Mouse (Mus musculus): ENCODE results near the gene Gm19684.
"Not testable (repeated sequence)": the region's sequence is repeated elsewhere in the genome, so short reads cannot be mapped to it uniquely, and the experiment has no call there.

The Gm19684 gene

DNA sequence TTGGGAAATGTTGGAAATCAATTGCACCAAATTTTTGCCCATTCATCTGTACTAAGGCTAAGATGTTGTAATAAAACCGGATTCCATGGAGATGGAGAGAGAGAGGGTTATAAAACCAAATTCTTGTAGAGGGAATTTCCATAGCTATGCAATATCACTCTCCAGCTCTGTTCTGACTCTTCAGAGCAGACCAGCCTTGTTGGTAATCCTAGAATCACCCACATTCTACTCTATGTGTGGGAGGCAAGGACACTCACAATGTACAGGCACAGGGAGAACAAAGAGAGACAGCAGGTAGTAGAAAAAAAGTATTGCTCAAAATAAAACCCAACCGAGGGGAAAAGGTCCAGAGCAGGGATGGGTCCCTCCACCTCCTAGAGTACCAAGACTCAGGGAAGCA lies 54.7 kb downstream of the Gm19684 start:
- DNase-seq (ENCODE audit: low read depth, low spot score), result not testable (repeated sequence)

DNA sequence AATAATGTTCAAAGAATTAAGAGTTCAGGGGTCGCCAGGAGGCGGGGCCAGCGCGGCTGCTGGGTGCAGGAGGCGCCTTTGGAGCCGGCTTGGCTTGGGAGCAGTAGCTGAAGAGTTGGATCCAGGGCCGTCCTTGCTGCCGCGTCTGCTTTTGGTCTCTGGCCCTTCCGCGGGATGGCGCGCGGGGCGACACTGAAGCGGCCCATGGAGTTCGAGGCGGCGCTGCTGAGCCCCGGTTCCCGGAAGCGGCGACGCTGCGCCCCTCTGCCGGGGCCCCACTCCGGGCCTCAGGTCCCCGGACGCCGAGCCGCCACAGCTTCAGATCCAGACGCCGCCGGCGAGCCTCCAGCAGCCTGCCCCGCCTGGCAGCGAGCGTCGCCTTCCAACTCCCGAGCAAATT lies 57.5 kb downstream of the Gm19684 start:
- DNase-seq (ENCODE audit: low read depth, low spot score), result not testable (repeated sequence)

Data from telencephalon, adult 2 months (tissue).